Mouse (Mus musculus) adrenal gland, postnatal 36 days (tissue): Measurements from ENCODE around the gene Becn1. TPM values are rescaled to one million over a fixed set of nuclear protein-coding genes. Genes with fewer than 3 reads are reported as not detected.
A peak's percentile ranks its signal among the peaks of the same experiment; 100 is the strongest.
"Not testable (repeated sequence)": the region's sequence is repeated elsewhere in the genome, so short reads cannot be mapped to it uniquely, and the experiment has no call there.

Source experiments
- DNase-seq, 2 experiments: peaks; one replicate each; pipeline ENCODE4 v3.0.0; 2021; ENCODE audit warnings: mixed read lengths in 1 of 2
- long read RNA-seq, 2 experiments: library from polyadenylated mRNA; stranded (forward); transcript quantifications; one replicate each; pipeline ENCODE4 v2.0.0; 2021; ENCODE audit warnings: borderline sequencing depth in 2 of 2
- total RNA-seq, 2 experiments: library from RNA; stranded (reverse); gene quantifications; 2 replicates each; pipeline ENCODE4 v1.2.3; 2021

The Becn1 gene
- total RNA-seq = 100 to 1,000 TPM; 150 to 159 TPM
- long read RNA-seq, experiment 1, full-length matches to known transcripts = 165 of 190 reads
- long read RNA-seq, experiment 1, partial matches to known transcripts = 8 of 190 reads
- long read RNA-seq, experiment 1, other reads (novel, unspliced or antisense) = 17 of 190 reads
- long read RNA-seq, experiment 2, full-length matches to known transcripts = 59 of 62 reads
- long read RNA-seq, experiment 2, partial matches to known transcripts = 1 of 62 reads
- long read RNA-seq, experiment 2, other reads (novel, unspliced or antisense) = 2 of 62 reads

DNA sequence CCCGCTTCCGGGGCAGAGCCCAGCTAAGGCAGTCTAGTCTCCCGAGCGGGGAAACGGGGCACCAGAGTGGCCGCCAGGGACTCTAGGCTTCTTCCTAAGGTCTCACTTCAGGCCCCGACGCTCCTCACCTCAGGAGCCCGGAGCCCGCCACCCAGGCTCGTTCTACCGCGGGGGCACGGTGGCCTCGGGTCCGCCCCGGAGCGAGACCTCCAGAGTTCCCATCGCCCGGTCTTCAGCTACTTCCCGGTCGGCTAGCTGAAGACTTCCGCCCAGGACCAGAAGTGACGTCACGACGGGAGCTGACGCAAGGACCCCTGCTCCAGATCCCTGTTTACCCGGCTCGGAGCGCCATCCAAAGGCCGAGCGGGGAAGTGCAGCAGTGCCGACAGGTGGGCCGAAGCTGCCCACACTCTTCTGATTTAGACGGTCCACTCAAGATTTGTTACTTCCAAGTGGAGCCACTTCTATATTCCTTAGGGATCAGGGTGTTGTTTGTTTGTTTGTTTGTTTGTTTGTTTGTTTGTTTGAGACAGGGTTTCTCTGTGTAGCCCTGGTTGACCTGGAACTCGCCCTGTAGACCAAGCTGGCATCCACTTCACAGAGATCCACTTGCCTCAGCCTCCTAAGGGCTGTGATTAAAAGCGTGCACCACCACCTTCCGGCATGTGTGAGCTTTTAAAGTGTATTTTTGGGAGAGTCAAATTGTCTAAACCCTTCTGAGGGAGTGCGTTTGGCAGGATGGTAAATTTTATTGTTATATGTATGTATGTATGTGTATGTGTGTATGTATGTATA lies at the start of gene Becn1:
Gene Becn1, minus strand, starts transcription at position 283 of the 795 bp plus-strand sequence.
- DNase-seq = peak; percentile 98

DNA sequence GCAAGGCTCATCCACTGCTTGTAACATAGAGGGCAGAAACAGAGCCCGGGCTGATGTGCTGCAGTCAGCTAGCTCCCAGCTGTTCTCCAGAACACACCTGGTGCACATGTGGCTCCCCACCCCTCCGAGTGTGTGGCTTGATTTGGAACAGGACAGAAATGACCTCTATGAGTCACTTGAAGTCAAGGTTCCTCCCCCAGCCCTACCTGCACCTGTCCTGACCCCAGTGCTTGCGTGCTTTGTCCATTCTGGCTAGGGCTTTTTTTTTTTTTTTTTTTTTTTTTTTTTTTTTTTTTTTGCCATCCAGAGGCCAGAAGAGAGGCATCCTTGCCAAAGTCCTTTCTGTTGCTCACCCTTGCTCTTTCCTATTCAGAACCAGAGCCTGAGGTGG lies 49.6 kb upstream of the Becn1 start:
- DNase-seq = no peak

DNA sequence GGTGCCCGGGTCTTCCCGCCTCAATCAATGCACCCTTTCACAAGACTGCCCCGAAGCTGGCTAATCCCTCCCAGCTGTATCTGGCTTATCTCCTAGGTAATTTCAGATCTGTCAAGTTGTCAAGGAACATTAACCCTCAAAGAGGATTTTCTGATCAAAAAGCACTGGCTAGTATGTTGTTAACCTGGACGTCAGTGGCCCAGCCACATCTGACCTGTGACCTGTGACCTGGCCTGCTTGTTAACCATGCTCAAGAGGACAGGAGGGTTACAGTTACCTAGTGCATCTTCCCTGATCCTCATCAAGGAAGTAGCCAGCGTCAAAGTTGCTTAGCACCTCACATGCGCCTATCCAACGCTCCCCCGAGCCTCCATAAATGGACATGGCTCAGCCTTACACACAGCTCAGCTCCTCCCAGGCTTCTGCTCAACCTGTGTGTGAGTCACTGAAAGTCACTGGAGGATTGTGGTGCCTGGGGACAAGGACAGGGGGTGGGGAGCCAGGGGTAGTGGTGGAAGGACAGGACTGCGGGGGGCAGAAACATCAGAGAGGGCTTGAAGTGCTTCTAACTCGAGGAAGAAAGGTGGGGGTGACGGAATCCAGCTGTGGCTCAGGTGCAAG lies 49.1 kb upstream of the Becn1 start:
- DNase-seq = peak; percentile 44 to 54

DNA sequence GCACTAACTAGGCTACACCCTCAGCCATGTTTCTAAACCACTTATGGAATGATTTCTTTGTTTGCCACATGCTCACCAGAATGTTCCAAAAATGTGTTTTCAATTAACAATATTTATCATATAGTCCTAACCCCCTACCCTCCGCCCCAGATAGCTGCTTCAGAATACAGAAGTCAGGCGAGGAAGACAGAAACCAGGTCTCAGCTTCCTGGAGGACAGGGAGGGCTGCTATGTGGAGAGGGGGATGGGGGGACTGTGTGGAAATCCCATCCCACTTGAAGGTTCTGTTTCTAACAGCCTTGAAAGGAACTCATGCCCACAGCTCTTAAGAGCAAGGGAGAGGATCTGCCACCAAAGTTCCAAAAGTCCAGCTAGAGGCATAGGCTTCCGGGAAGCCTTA lies 47.1 kb upstream of the Becn1 start:
- no peak for DNase-seq

DNA sequence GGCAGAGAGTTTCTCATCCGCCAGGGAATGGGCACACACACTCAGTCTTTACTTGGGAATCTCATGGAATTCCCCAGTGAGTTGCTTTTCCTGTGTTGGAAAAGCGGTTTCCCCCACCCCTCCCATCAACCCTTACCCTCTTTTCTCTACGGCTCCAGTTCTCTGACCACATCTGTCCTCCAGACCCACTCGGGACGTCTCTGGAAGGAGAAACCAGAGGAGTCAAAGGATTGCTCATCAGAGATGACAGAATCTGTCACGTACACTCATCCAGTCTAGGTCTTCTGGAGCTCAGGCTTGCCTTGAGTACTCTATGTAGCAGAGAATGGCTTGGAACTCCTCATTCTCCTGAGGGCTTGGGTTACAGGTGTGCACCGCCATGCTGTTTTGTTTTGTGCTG lies 46.7 kb upstream of the Becn1 start:
- no peak for DNase-seq

DNA sequence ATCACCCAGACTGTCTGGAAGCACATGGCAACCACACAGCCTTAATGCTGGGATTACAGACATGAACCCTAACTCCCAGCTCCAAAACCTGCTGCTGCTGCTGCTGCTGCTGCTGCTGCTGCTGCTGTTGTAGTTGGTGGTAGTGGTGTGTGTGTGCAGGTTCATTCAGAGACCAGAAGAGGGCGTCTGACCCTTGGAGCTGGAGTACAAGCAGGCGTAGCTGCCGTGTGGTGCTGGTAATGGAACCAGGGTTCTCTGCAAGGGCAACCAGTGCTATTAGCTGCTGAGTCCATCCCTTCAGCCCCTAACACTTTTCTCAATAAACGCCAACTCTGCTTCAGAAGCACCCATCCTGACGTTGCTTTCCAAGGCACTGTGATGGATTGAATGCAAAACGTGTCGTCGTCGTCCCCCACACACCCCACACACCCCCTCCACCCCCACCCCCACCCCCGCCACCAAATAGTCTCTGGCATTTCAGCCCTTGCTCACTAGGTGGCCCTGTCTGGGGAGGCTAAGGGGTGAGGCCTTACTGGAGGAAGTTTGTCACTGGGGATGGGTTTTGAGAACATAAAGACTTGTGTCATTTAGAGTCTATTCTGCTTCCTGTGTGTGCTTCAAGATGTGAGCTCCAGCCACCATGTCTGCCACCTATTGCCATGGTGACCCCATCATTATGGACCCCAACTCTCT lies 45.1 kb upstream of the Becn1 start:
- DNase-seq = no peak

DNA sequence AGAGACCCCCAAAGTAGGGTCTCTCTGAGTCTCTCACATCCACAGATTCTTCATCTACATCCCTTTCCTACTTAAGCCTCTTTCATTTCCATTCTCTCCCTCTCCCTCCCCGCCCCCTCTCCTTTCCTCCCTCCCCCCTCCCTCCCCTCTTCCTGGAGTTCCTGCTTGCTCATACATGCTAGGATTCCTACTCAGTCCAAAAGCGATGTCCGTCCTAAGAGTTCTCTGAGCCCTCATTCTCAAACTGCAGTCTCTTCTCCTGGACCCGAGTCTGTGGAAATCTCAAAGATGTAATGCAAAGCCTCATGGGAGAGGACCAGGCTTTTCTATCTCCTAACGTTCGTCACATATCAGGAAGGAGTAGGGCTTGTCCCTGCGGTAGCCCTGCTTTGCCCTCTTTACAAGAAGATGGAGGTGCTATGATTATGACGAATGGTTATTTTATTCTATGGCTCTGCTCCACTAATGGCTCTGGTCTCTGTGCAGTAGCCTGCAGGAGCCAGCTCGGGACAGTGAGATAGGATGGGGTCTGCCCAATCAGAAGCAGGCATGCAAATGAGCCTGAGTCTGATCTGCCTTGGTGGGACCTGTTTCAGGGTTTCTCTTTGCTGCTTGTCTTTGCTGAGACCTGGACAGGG lies 36.2 kb upstream of the Becn1 start:
- peak in 1 of 2 experiments; percentile 30 for DNase-seq

DNA sequence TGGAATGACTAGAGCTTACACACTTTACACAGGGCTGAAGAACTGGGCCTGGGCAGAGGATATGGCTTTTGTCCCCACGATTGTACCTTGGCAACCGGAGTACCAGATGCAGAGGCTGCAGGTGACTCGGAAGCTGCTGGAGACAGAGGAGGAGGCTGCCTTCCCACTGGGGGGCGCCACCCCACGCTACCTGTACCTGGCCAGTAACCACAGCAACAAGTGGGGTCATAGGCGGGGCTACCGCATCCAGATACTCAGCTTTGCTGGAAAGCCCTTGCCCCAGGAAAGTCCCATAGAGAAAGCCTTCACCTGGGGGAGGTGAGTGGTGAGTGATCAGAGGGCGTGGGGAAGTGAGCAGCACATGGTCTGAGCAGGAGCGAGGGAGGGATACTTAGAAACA lies 33.6 kb upstream of the Becn1 start:
- peak in 1 of 2 experiments; percentile 40 for DNase-seq

DNA sequence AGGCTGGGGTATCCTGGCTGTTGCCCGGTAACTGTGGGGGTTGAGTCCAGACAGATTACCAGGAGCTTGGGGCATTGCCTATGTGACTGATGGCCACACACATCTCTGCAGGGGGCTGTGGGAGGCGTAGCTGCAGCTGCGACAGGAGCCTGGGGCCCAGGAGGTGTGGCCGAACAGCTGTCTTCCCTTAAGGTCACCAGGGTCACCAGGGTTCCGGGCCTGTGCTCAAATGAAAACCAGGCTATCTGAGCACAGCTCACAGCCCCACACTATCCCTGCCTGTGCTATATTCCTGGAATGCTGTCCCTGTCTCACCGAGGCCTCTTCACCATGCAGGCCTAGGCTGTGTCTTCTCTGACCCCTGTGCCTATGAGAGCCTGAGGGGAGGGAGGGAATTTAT lies 32.4 kb upstream of the Becn1 start:
- no peak for DNase-seq

DNA sequence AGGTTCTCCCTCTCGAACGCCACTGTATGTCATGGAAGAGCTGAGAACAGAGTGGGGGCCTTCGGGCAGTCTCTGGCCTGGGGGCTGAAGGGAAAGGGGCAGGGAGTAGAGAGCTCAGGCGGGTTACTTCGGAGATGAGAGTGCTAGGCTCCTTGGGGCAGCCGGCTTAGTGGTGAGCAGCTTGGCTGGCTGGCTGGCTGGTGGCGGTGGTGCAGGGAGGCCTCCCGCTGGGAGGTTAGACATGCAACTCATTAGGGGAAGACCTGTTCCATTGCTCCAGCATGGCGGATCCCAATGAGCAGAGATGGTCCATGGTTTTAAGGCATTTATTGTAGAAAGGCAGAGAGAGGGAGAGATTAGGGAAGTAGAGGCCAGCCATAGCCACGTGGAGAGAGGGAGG lies 31.9 kb upstream of the Becn1 start:
- no peak for DNase-seq

DNA sequence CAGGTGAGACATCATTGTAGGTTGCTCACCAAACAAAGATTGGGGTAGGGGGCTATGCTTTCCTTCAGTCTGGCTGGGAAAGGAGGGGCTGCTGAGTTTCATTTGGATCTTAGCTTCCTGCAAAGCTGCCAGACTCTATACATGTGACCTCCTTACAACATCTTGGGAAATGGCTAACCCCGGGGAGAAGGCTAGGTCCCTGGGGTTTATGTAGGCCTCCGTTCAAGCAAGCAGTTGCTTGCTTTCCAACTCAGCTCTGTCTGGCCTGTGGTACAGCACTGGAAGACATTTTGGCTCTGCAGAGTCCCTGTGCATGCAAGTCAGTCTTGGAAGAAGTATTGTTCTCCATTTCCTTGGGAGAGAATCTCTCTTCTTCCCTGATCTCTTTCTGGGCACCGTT lies 30.5 kb upstream of the Becn1 start:
- peak in 1 of 2 experiments; percentile 47 for DNase-seq

DNA sequence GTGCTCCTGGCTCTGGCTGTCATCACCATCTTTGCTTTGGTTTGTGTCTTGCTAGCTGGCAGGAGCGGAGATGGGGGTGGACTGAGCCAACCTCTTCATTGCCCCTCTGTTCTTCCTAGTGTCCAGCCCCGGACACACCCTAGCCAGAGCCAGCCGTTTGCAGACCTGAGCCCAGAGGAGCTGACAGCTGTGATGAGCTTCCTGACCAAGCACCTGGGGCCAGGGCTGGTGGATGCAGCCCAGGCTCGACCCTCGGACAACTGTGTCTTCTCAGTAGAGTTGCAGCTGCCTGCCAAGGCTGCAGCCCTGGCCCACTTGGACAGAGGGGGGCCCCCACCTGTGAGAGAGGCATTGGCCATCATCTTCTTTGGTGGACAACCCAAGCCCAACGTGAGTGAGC lies 28.9 kb upstream of the Becn1 start:
- DNase-seq = not testable (repeated sequence)

DNA sequence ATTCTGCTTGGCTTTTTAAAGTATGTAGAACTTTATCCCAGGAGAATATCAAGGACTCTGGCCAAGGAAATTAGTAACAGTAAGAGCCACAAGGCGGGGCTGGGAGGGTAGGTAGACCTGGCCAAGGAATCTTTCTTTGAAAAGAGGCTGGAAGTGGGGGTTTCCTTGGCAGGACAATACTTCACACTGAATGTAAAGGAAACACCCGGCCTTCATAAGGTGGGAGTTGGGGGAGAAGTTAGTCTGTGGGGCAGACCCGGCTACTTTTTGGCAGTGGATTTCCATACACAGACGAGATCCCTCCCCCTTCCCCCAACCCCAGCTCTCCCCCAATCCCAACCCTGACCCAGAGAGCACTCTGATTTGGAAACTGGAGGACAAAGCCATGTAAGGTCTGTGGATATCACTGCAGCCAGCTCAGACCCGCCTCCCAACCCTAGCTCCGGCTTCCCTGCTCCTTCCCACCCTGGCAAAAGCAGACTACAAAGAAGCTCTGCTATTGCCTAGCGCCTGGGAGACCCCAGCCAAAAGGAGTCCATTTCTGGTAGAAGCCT lies 28.4 kb upstream of the Becn1 start, which contains the start of gene Aoc3:
Gene Aoc3, plus strand, starts transcription at position 235 of the 554 bp plus-strand sequence.
- DNase-seq = no peak

DNA sequence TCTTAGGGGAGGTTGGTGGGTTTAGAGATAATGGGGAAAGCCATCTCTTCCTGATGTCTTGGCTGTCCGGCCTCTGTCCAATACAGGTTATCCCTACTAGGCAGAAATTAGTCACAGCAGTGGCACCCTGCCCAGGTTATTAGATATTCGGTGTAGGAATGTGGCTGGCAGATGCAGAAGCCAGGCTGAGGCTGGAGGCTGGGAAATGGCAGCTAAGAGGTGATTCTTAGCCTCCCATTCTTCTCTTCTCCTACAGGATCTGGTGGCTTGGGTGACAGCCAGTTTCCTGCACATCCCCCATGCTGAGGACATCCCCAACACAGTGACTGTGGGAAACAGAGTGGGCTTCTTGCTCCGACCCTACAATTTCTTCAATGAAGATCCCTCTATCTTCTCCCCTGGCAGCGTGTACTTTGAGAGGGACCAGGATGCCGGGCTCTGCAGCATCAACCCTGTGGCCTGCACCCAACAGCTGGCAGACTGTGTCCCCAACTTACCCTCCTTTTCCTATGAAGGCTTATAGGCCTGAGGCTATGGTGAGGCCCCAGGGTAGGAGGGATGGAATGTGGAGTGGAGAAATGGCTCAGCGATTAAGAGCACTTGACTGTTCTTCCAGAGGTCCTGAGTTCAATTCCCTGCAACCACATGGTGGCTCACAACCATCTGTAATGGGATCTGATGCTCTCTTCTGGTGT lies 27.0 kb upstream of the Becn1 start:
- DNase-seq = peak; percentile 73 to 75

DNA sequence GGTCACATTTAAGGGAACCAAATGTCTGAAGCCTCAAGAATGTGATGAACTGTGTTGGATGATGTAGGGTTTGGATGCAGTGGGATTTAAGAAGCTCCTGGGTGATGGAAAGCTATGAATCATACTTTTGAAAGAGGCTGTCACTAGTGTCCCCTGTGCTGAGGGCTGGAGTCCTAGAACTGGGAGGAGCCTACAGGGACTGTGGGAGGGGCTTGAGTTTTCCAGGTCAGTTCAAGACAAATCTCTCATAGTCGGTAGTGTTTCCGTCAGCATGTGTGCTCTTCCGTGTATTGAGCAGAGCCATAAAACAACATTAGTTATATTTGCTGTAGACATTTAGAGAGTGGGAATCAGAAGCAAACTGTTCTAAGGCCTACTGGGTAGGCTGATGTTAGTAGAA lies 25.2 kb upstream of the Becn1 start:
- no peak for DNase-seq

DNA sequence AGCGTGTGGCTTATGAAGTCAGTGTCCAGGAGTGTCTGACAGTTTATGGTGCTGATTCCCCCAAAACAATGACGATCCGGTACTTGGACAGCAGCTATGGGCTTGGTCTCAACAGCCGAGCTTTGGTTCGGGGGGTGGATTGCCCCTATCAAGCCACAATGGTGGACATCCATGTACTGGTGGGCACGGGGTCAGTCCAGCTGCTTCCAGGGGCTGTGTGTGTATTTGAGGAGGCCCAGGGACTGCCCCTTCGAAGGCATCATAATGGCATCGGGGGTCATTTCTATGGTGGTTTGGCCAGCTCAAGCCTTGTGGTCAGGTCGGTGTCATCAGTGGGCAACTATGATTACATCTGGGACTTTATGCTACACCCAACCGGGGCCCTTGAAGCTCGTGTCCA lies 24.1 kb upstream of the Becn1 start:
- DNase-seq = no peak

DNA sequence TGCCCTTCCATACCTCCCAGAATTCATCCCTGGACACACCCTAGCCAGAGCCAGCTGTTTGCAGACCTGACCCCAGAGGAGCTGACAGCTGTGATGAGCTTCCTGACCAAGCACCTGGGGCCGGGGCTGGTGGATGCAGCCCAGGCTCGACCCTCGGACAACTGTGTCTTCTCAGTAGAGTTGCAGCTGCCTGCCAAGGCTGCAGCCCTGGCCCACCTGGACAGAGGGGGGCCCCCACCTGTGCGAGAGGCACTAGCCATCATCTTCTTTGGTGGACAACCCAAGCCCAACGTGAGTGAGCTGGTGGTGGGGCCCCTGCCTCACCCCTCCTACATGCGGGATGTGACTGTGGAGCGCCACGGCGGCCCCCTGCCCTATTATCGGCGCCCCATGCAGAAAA lies 23.1 kb upstream of the Becn1 start:
- not testable (repeated sequence) for DNase-seq

DNA sequence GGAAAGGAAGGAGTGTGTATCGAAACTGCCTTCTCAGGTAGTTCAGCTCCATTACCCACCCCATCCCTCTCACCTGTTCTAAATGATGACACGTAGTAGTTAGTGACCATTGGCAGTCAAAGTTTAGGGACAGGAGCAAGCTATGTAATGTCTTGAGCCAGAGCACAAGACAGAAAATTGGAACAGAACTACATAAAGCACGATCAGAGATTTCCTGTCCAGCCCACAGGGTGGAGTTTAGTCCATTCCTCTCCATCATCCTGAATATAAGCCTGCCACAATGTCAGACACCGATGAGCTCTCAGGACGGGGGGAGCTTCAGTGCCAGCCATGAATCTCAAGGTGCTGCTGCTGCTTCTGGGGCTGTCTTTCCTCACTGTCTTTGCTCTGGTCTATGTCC lies 22.7 kb upstream of the Becn1 start, which contains the start of gene Aoc2:
Gene Aoc2, plus strand, starts transcription at position 301 of the 400 bp plus-strand sequence.
- DNase-seq = no peak

DNA sequence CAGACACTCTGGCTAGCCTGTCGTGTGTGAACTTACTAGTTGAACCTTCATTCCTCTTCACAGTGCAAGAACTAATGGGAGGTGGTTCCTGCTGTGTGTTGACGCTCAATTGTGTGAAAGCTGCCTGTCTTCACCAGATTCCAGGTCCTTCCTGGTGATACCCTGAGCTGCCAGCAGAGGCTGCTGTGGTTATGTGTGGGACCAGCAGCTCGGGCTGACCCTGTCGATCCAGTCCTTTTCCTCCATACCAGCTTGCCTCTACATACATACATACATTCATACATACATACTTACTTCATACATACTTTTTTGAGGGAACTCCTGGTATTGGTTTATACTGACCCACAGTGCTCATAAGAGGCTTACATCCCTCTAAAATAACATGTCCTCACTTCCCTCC lies 21.5 kb upstream of the Becn1 start:
- peak; percentile 73 to 84 for DNase-seq

DNA sequence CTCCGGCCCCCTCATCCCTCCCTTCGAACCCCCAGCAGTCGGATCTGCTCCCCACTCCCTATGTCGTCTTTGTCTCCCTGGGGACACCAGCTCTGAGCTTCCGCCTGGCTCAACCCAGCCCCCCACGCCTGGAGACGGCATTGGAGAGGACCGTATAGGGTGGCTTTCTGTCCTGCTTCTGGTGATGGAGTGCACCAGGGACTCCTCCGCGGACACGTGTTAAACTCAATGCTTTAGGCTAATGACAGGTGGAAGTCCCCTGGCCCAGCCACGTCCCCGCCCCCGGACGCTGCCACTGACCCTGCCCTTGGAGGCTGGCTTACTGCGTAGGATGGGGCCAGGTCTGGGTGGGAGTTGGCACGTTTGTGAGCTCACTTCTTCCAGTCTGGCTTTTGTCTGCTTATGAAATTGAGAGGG lies 14.4 kb upstream of the Becn1 start:
- DNase-seq = peak; percentile 43 to 57
